Mouse (Mus musculus) bone marrow macrophage, adult 2 months (primary cell): ENCODE data around the gene Slc30a6.

Experiments
- CTCF ChIP-seq: IDR thresholded peaks from 2 replicates; pipeline ENCODE4 v1.5.1; 2012; ENCODE audit warnings: low read depth, mild to moderate bottlenecking, low read length, moderate library complexity
- POLR2A ChIP-seq: IDR thresholded peaks from 2 replicates; pipeline ENCODE4 v1.6.1; 2012; ENCODE audit warnings: mild to moderate bottlenecking, low read depth, low read length, borderline replicate concordance

DNA sequence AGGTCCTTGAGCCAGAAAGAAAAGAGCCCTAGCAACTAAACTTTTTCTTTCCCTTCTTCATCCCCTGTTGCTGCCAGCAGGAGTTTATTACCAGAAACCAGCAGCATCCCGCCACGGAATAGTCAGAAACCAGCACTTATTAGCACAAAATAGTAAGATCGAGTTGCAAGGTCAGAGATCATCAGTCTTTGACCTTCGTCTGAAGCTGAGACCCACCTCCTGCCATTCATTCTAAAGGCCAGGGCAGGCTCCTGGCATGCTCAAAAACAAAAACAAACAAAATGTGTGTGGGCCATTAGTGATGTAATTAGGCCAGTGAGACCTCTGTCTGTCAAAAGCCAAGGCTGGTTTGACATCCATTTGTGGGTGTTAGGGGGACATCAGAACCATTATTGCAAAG is 22.8 kb downstream of the Slc30a6 start:
- TF ChIP-seq CTCF, result no peak
- TF ChIP-seq POLR2A, result no peak
